Mouse (Mus musculus) intestine, embryonic 16.5 days (tissue): ENCODE data around the gene Zfp423. TPM values are rescaled to one million over a fixed set of nuclear protein-coding genes. Genes with fewer than 3 reads are reported as not detected.

Source experiments
- ATAC-seq: fragments of 200-750 bp; cut with Nextera tagmentation; 2 replicates; pipeline ENCODE4 v1.8.0; 2017; ENCODE audit warnings: moderate TSS enrichment, moderate library complexity
- H3K27ac ChIP-seq: fragments of 300-500 bp; sonication (generic); 2 replicates; pipeline ENCODE4 v1.5.1; 2014; ENCODE audit warnings: mild to moderate bottlenecking, low read length
- H3K27me3 ChIP-seq: fragments of 300-500 bp; sonication (generic); replicated peaks from 2 replicates; pipeline ENCODE4 v1.6.1; 2014; ENCODE audit warnings: low read length, control low read depth, mixed read lengths; ENCODE audit not compliant: control insufficient read depth, insufficient read depth
- H3K36me3 ChIP-seq: fragments of 300-500 bp; sonication (generic); 2 replicates; pipeline ENCODE4 v1.6.1; 2014; ENCODE audit warnings: low read length, control low read depth; ENCODE audit not compliant: control insufficient read depth, insufficient read depth
- H3K4me1 ChIP-seq: fragments of 300-500 bp; sonication (generic); 2 replicates; pipeline ENCODE4 v1.6.1; 2014; ENCODE audit warnings: low read length, control low read depth, mixed read lengths; ENCODE audit not compliant: control insufficient read depth, insufficient read depth
- H3K4me2 ChIP-seq: fragments of 300-500 bp; sonication (generic); 2 replicates; pipeline ENCODE4 v1.6.1; 2014; ENCODE audit warnings: low read depth, low read length, control low read depth
- H3K4me3 ChIP-seq: fragments of 300-500 bp; sonication (generic); 2 replicates; pipeline ENCODE4 v1.5.1; 2014; ENCODE audit warnings: mild to moderate bottlenecking, low read length
- H3K9ac ChIP-seq: fragments of 300-500 bp; sonication (generic); 2 replicates; pipeline ENCODE4 v1.6.1; 2014; ENCODE audit warnings: low read depth, low read length
- H3K9me3 ChIP-seq: fragments of 300-500 bp; sonication (generic); 2 replicates; pipeline ENCODE4 v1.6.1; 2016; ENCODE audit warnings: low read length, control low read depth; ENCODE audit not compliant: control insufficient read depth
- WGBS: fragments of 180-500 bp; shearing (Covaris S2); extraction: QIAGEN DNeasy Blood & Tissue Kit; methylation state at CpG from one replicate; pipeline ENCODE4 v1.1.7; 2014; 5-methylcytosine and 5-hydroxymethylcytosine counted together
- polyA plus RNA-seq: library from polyadenylated mRNA; unstranded; fragments of >200 nt; fragmentation: Nextera tagmentation; extraction: Ambion mirVana; gene quantifications from 2 replicates; pipeline ENCODE4 v1.2.1, GENCODE M21; 2015

Zfp423 gene
- polyA plus RNA-seq, 1 experiment from 2014 or later = 2.4 TPM

GRCm38 (mm10) chr8:87934175-87934574 lies 25.2 kb downstream of the Zfp423 start:
- H3K27ac ChIP-seq = no peak overlapping the region
- H3K4me1 ChIP-seq = peaks cover 21% of the 10 kb centered on the region
- ATAC-seq = no peak
- no peak overlapping the region for H3K9ac ChIP-seq
- no peaks in the 10 kb centered on the region for H3K27me3 ChIP-seq
- WGBS = 68% methylated on average over 13 of the region's 13 CpGs
- no peaks in the 10 kb centered on the region for H3K9me3 ChIP-seq
- no peaks in the 10 kb centered on the region for H3K36me3 ChIP-seq
- no peak overlapping the region for H3K4me3 ChIP-seq
- no peak overlapping the region for H3K4me2 ChIP-seq

- WGBS = 63% methylated on average over 8 of the region's 8 CpGs
Measured at GRCm38 (mm10) chr8:87933752-87934151, 25.6 kb downstream of the Zfp423 start.

GRCm38 (mm10) chr8:87928857-87929256 lies 30.5 kb downstream of the Zfp423 start:
- H3K36me3 ChIP-seq = no peaks in the 10 kb centered on the region
- no peak overlapping the region for H3K9ac ChIP-seq
- no peak for ATAC-seq
- H3K9me3 ChIP-seq = no peaks in the 10 kb centered on the region
- no peaks in the 10 kb centered on the region for H3K27me3 ChIP-seq
- WGBS = 42% methylated on average over 2 of the region's 2 CpGs
- no peak overlapping the region for H3K4me2 ChIP-seq
- H3K27ac ChIP-seq = peak overlapping the region; percentile 28; the same call in 1 of the 2 replicates
- H3K4me1 ChIP-seq = peaks cover 11% of the 10 kb centered on the region; the same call in 1 of the 2 replicates
- H3K4me3 ChIP-seq = no peak overlapping the region

More at GRCm38 (mm10) chr8:87933752-87934151, 25.6 kb downstream of the Zfp423 start:
- Histone ChIP-seq H3K4me1 (peaks cover 17% of the 10 kb centered on the region), H3K4me3 (no peak overlapping the region), H3K36me3 (no peaks in the 10 kb centered on the region), H3K27me3 (no peaks in the 10 kb centered on the region), H3K27ac (no peak overlapping the region), H3K9me3 (no peaks in the 10 kb centered on the region), H3K4me2 (no peak overlapping the region), H3K9ac (no peak overlapping the region)
- no peak for ATAC-seq

- no peaks in the 10 kb centered on the region for H3K27me3 ChIP-seq
- no peaks in the 10 kb centered on the region for H3K9me3 ChIP-seq
- H3K9ac ChIP-seq = no peak overlapping the region
- no peak overlapping the region for H3K4me3 ChIP-seq
- no peak overlapping the region for H3K4me2 ChIP-seq
- peaks cover 9% of the 10 kb centered on the region; the same call in 1 of the 2 replicates for H3K4me1 ChIP-seq
- ATAC-seq = no peak
- H3K27ac ChIP-seq = no peak overlapping the region
- H3K36me3 ChIP-seq = no peaks in the 10 kb centered on the region
- WGBS = 75% methylated on average over 10 of the region's 10 CpGs
Measured at GRCm38 (mm10) chr8:87927034-87927830, 32.2 kb downstream of the Zfp423 start.

GRCm38 (mm10) chr8:87926098-87926890 lies 33.1 kb downstream of the Zfp423 start:
- peaks cover 9% of the 10 kb centered on the region; the same call in 1 of the 2 replicates for H3K4me1 ChIP-seq
- no peak for ATAC-seq
- no peak overlapping the region for H3K9ac ChIP-seq
- H3K27ac ChIP-seq = no peak overlapping the region
- H3K4me2 ChIP-seq = no peak overlapping the region
- no peaks in the 10 kb centered on the region for H3K27me3 ChIP-seq
- no peaks in the 10 kb centered on the region for H3K36me3 ChIP-seq
- no peak overlapping the region for H3K4me3 ChIP-seq
- 65% methylated on average over 7 of the region's 7 CpGs for WGBS
- H3K9me3 ChIP-seq = no peaks in the 10 kb centered on the region

GRCm38 (mm10) chr8:87922936-87923335 lies 36.5 kb downstream of the Zfp423 start:
- H3K4me1 ChIP-seq = peaks cover 8% of the 10 kb centered on the region
- 81% methylated on average over 6 of the region's 6 CpGs for WGBS
- H3K9ac ChIP-seq = no peak overlapping the region

GRCm38 (mm10) chr8:87922446-87922845 lies 36.9 kb downstream of the Zfp423 start:
- WGBS = 50% methylated on average over 6 of the region's 6 CpGs
- Histone ChIP-seq H3K4me1 (peaks cover 11% of the 10 kb centered on the region), H3K4me3 (no peak overlapping the region), H3K27me3 (no peaks in the 10 kb centered on the region), H3K9me3 (no peaks in the 10 kb centered on the region), H3K4me2 (no peak overlapping the region), H3K36me3 (no peaks in the 10 kb centered on the region), H3K9ac (no peak overlapping the region), H3K27ac (no peak overlapping the region)
- no peak for ATAC-seq

More at GRCm38 (mm10) chr8:87922936-87923335, 36.5 kb downstream of the Zfp423 start:
- ATAC-seq = no peak
- no peaks in the 10 kb centered on the region for H3K27me3 ChIP-seq
- no peak overlapping the region for H3K4me3 ChIP-seq
- no peak overlapping the region for H3K27ac ChIP-seq
- no peaks in the 10 kb centered on the region for H3K36me3 ChIP-seq
- no peaks in the 10 kb centered on the region for H3K9me3 ChIP-seq
- no peak overlapping the region for H3K4me2 ChIP-seq

- no peak for ATAC-seq
- 48% methylated on average over 5 of the region's 5 CpGs for WGBS
- Histone ChIP-seq H3K27me3 (no peaks in the 10 kb centered on the region), H3K4me3 (no peak overlapping the region), H3K36me3 (no peaks in the 10 kb centered on the region), H3K4me2 (no peak overlapping the region), H3K9me3 (no peaks in the 10 kb centered on the region), H3K27ac (no peak overlapping the region), H3K4me1 (peaks cover 22% of the 10 kb centered on the region), H3K9ac (no peak overlapping the region)
Measured at GRCm38 (mm10) chr8:87918004-87918403, 41.4 kb downstream of the Zfp423 start.

- Histone ChIP-seq H3K4me1 (peaks cover 27% of the 10 kb centered on the region), H3K27ac (no peak overlapping the region), H3K4me2 (no peak overlapping the region), H3K36me3 (no peaks in the 10 kb centered on the region), H3K9ac (0 out of 2 replicates have a peak overlapping the region, but pooled peaks have one; percentile 8), H3K4me3 (no peak overlapping the region), H3K9me3 (no peaks in the 10 kb centered on the region), H3K27me3 (no peaks in the 10 kb centered on the region)
- no peak for ATAC-seq
- 68% methylated on average over 9 of the region's 9 CpGs for WGBS
Measured at GRCm38 (mm10) chr8:87915763-87916162, 43.6 kb downstream of the Zfp423 start.
